Mouse (Mus musculus) urinary bladder, postnatal 14 days (tissue): ENCODE results near the gene Rmdn3.

Experiments
- DNase-seq: peaks from one replicate; pipeline ENCODE4 v3.0.0; 2021; ENCODE audit warnings: low spot score

Rmdn3 gene

DNA sequence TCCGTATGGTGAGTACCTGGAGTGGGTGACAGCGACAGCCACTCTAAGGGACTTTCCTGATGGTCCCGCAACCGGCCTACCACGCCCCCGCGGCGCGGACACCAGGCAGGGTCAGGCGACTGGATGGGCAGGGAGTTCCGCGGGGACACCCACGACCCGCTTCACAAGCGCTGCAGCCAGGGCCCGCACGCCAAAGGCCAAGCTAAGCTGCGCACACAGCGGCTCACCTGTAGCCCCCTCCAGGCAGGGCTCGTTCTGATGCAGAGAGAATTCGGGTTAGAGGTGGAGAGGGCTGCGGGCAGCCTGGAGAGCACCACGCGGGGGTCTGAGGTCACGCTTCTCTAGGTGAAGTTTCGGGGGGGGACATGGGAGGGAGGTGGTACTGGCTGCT is 11.0 kb upstream of the Rmdn3 start:
- no peak for DNase-seq

DNA sequence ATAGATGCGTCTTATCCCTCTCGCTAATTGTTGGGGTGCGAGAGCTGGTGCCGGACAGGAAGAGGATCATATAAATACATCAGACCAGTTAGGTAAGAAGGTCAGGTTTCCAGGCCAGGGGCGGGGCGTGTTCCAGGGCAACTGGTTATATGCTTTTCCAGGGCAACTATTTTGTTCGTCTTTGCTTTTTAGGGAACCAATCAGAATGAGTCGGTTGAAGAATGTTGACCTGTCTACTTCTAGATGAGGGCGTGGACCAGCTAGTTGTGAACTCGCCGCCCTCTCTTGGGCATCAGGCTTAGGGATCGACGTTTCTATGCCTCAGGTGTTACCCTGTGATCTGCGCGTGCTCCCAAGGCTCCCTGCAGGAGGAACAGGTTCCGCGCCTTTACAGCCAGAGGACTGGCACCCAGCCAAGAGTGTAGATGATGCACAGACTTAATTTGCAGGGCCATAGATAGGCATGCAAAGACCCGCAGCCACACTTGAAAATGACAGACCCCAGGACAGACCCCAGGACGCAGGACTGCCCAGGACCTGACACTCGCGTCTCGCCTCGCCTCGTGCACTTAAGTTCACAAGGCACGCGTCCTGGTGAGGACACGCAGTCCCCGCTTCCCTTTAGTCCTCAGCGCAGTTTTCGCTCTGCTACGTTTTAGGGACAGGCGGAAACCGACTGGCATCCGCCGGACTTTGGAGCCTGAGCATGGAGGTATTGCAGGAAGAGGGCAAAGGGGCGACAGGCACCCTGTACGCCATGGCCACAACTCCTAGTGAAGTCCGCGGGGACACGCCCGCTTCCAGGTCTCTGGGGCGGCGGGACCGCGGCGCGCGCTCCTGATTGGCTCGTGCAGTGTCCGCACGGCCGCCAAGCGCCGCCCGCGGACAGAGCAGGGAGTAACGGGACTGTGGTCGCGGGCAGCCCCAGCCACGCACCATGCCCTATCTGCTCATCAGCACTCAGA is 10.3 kb upstream of the Rmdn3 start, which contains the start of gene Gchfr:
TSS of gene Gchfr (plus strand) at position 873 of the 965 bp plus-strand sequence.
- DNase-seq: peak; percentile 73

- DNase-seq: no peak
Observed at GRCm38 (mm10) chr2:119165401-119165800, 8.6 kb upstream of the Rmdn3 start.

GRCm38 (mm10) chr2:119163999-119164398 is 7.2 kb upstream of the Rmdn3 start:
- DNase-seq: no peak

DNA sequence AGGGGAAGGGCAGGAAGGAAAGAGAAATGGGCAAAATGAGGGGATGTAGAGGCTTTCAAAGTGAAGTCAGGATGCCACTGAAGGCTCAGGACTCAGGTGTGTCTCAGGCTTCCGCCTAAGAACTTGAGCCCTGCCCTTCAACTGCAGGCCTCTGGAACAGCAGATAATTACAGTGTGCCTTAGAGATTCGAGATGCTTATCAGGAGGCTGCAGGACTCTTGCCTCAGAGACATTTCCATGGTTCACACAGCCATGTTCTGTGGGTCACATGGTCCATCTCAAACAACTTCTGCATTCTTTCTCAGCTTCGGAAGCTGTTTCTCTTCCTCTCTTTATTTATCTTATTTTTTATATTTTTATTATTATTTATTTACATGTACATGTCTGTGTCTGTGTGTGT is 6.3 kb upstream of the Rmdn3 start:
- no peak for DNase-seq

GRCm38 (mm10) chr2:119161247-119161646 is 4.4 kb upstream of the Rmdn3 start:
- DNase-seq: no peak

DNA sequence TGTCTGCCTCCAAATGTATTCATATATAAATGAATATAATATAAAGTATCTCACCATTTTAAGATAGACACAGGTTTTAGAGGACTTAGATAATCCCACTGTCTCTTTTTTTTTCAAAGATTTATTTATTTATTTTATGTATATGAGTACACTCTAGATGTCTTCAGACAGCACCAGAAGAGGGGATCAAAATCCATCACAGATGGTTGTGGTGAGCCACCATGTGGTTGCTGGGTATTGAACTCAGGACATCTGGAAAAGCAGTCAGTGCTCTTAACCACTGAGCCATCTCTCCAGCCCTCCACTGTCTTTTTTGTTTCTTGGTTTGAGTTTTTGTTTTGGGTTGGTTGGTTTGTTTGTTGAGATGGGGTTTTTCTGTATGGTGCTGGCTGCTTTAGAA is 1.0 kb upstream of the Rmdn3 start:
- DNase-seq: no peak

- no peak for DNase-seq
Observed at GRCm38 (mm10) chr2:119156081-119156680, 653 bp downstream of the Rmdn3 start.

GRCm38 (mm10) chr2:119155388-119155787 is 1.4 kb downstream of the Rmdn3 start:
- no peak for DNase-seq

DNA sequence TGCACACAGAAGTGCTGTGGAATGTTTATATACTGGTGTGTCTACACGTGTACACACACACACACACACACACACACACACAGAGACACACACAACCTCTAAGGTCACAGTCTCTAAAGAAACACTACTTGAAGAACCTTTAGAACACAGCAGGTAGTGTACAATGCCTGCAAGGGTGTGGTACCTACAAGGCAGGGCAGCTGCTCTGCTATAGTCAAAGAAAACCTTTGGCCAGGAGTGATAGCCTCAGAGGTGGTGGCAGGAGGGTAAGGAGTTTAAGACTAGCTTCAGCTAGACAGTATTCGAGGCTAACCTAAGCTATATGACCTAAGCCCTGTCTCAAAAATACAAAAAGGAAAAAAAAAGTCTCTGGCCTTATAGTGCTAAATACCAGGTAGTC is 2.2 kb downstream of the Rmdn3 start:
- DNase-seq: no peak

DNA sequence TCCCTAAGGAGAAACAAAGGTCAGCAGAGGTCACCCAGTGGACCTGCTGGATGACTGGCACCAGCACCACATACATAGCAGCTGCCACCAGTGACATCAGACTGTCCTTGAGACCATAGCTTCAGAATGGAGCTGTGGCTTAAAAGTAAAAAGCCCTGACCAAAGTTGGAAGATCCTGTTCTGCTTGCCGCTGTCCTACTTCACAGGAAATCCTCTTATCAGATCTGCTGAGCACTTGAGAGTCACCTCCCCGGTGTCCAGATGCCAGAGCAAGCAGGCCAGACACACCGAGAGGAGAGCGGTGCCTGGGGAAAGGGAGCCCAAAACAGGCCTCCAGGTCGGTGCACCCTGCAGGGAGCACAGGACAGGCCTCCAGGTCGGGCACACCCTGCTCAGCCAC is 4.6 kb downstream of the Rmdn3 start:
- no peak for DNase-seq

DNA sequence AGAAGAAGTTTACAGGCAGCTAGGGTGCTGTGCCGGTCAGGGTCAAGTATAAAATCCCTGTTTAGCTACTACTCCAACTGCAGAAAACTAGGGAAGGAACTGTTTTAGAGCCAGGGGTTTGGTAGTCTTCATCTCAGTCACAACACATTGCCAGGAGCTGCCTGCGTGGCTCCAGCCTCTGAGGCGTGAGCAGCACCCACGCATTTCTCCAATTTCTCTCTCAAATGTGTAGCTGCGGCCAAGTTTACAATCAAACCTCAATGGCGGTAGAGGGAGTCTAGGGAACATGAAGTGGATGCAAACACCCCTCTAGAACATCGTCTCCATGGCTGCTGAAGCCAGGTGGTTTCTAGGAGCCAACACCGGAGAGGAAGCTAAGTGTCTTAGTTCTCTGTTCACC is 9.1 kb downstream of the Rmdn3 start:
- no peak for DNase-seq

GRCm38 (mm10) chr2:119147160-119147678 is 9.6 kb downstream of the Rmdn3 start:
- peak; percentile 17 for DNase-seq

GRCm38 (mm10) chr2:119146435-119146834 is 10.4 kb downstream of the Rmdn3 start:
- no peak for DNase-seq

DNA sequence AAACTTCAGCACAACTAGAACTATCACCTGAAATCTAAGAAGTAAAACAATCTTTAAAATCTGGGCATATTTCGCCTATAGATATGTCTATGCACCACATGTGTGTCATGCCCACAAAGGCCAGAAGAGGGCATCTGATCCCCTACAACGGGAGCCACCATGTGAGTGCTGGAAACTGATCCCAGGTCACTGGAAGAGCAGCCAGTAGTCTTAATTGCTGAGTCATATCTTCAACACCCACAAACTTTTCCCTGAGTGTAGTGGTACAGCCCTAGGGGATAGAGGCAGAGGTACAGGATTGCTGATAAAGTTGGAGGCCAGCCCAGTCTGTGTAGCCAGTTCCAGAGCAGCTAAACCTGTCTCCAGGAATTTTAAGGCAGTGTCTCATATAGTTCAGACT is 11.6 kb downstream of the Rmdn3 start:
- DNase-seq: no peak

DNA sequence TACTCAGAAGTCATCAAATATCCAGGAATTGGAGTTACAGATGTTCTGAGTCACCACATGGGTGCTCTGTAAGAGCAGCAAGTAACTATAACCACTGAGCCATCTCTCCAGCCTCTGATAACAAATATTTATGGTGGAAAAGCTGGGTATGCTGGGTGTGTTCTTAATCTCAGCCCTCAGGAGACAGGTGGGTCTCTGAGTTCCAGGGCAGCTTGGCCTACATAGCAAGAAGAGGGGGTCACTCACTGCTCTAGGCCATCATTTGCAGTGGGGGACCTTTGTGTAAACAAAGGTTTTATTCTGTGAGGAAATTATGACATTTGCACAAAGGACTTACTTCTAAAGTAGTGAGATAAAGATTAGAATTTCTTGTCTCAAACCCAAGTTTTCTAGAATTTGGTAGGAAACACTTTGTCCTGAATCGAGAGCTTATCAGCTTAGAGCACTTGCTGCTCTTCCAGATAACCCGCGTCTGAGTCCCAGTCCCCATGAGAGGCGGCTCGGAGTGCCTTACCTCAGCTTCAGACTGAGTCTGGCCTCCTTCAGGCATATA is 20.4 kb downstream of the Rmdn3 start:
- DNase-seq: no peak

DNA sequence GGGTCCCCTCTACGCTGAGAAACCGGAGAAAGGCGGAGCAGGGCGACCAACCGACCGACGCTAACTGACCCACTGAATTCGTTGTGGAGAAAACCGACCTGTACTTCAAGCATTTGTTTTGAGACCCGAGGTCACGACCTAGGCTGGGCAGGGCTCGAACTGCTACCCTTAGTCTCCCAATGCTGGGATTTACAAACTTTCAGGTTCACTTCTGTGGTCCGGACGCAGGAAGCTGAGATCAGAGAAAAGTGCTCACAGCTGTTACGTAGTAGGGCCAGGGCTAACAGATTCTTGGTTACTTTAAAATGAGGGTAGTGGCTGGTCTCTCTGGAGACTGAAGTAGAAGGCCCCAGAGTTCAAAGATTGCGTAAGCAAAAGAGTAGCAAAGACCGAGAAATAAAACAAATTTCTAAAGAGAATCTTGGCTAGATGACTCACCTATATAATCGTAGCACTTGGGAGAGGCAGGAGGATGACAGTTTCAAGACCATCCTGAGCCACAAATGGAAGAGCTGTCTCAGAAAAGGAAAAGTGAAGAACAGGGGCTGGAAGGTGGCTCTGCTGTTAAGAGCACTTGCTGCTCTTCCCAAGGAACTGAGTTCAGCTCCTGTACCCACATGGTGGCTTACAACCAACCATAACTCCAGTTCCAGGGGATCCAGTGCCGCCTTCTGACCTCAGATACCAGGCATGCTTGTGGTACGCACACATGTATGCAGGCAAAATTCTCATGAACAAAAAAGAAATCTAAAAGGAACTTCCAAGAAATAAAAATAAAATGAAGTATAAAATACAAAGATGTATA is 43.5 kb downstream of the Rmdn3 start:
- no peak for DNase-seq

- peak; percentile 89 for DNase-seq
Observed at GRCm38 (mm10) chr2:119112438-119113112, 44.3 kb downstream of the Rmdn3 start, which contains the start of gene Rad51. Gene Rad51 (plus strand): TSS chr2:119112793.

- no peak for DNase-seq
Observed at GRCm38 (mm10) chr2:119111060-119111459, 45.8 kb downstream of the Rmdn3 start.

DNA sequence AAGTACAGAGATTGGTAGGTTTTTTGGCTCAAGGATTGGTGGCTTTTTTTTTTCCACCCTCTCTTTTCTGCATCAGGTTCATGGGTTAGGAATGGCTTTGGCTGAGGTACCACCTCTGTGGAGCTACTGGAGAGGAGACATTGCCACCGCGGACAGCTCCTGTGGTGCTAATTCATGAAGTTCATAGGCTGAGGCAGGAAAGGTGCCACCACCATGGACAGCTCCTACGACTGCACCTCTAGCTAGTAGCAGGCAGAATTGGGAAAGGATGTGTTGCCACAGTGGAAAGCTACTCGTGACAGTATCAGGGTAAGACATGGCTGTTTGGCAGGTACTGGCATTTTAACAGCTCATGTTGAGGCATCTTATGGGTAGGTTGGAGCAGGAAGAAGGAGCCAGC is 48.3 kb downstream of the Rmdn3 start:
- DNase-seq: peak; percentile 36

GRCm38 (mm10) chr2:119106583-119106982 is 50.3 kb downstream of the Rmdn3 start:
- no peak for DNase-seq
